Mouse (Mus musculus) testis, adult 2 months (tissue): Measurements from ENCODE around the gene Dnah12.

Experiments used
- CTCF ChIP-seq: fragments of 200-500 bp; IDR thresholded peaks from 2 replicates; pipeline ENCODE4 v1.5.1; 2012; ENCODE audit warnings: low read depth, mild to moderate bottlenecking, inconsistent platforms, low read length, moderate library complexity; ENCODE audit not compliant: control insufficient read depth, insufficient read depth, insufficient replicate concordance
- POLR2A ChIP-seq: fragments of 200-500 bp; IDR thresholded peaks from 2 replicates; pipeline ENCODE4 v1.6.1; 2012; ENCODE audit warnings: low read depth, mild to moderate bottlenecking, inconsistent platforms, low read length, moderate library complexity; ENCODE audit not compliant: control insufficient read depth

- TF ChIP-seq CTCF (peak; percentile 41; the same call in 1 of the 2 replicates), POLR2A (no peak)
Observed at GRCm38 (mm10) chr14:26867356-26867755, 174.3 kb downstream of the Dnah12 start.
